Mouse (Mus musculus) spleen, adult 12 weeks (tissue): ENCODE results near the gene Sod3.

ENCODE experiments used
- DNase-seq: peaks from one replicate; pipeline ENCODE4 v3.0.0; 2022; ENCODE audit warnings: low spot score

Gene Sod3

GRCm38 (mm10) chr5:52363468-52364150, at the start of gene Sod3:
Gene Sod3 (plus strand): TSS chr5:52363791.
- no peak for DNase-seq

DNA sequence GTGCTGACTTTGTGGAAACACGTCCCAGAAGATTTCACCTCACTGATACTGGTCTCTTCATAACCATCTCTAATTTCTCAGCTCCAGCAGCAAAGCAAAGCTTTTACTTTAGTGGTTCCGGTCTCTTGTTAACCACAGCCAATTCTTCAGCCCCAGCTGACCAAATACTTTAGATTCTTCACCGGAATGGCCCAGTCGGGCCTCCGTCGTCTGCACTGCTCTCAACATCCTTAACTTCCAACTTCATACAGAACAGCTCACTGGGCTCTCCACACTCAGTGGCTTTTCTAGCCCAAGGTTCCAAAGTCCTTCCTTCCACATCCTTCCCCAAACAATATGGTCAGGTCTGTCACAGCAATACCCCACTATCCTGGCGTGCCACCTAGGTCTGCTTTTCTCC, 46.7 kb upstream of the Sod3 start:
- DNase-seq = no peak

DNA sequence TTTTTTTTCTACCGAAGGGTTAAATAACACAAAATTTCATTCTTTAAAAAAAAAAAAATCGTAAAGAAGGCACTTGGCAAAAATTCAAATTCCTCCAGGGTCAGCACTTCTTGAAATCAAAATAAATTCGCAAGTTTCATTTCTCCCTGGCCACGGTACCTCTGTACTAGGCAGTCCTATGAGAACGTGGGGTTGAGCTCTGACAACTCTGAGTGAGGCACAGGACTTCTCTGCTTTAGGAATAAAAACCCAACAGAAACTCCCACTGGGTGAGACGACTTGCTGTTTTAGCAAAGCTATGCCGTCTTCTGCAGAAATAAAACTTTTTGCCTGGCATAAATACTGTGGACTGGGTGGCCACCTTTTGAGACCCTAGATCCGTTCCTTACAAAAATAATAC, 44.1 kb upstream of the Sod3 start:
- DNase-seq = no peak

DNA sequence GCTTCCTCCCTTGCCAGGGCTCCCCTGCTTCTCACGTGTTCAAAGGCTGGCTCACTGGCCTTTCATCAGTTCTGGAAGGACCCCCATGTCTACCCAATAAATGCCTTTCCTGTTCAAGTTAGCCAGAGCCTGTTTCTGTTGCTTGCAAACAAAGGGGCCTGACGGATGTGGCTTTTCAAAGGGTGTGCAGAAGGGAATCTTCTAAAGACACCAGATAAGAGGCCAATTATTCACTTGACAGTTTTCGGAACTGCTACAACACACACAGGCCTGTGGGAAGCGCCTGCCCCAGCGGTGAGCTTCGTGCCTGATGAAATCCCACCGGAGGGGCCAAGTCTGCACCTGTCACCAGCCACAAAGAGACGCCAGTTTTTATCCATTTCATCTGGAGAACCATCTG, 31.5 kb upstream of the Sod3 start:
- DNase-seq = no peak

DNA sequence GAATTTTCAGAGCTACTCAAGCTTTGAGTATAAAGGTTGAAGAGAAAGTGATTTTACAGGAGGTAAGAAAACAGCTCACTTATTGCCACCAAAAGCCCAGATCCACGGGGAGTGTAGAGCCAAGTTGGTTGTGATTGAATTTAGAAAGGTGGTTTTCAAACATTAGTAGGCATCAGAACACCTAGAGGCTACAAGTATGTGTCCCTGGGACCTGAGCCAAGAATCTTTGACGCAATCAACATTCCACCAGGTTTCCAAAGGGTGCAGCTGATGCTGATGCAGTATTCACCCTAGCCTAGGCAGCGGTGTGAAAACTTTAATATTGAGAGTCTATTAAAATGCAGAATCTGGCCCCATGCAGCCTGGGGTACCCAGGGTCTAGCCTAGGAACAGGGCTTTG, 28.0 kb upstream of the Sod3 start:
- DNase-seq = no peak

- no peak for DNase-seq
These were observed 24.5 kb upstream of the Sod3 start for GRCm38 (mm10) chr5:52339134-52339533.

- DNase-seq = no peak
These were observed 16.7 kb upstream of the Sod3 start for GRCm38 (mm10) chr5:52346890-52347289.

- DNase-seq = no peak
These were observed 13.1 kb upstream of the Sod3 start for GRCm38 (mm10) chr5:52350451-52350850.

GRCm38 (mm10) chr5:52351561-52351960, 12.0 kb upstream of the Sod3 start:
- DNase-seq = no peak

DNA sequence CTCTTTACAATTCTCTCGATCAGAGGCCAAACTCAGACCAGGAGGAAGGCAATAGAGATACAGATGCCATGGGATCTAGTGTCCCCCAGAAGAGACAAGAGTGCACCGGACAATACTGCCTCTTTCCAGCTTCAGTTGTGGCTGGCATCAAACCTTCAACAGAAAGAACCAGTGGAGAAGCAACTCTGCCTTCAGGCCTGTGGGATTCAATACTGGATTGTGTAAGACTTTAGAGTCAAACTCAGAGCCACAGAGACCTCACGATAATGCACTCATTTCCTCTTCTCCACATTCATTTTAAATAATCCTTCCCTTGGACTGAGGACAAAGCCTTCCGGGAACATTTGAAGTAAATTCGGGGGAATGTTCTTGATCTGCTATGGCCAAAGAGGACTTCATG, 10.9 kb upstream of the Sod3 start:
- no peak for DNase-seq

- no peak for DNase-seq
These were observed 9.2 kb upstream of the Sod3 start for GRCm38 (mm10) chr5:52354441-52354840.

GRCm38 (mm10) chr5:52355612-52356011, 8.0 kb upstream of the Sod3 start:
- DNase-seq = no peak

DNA sequence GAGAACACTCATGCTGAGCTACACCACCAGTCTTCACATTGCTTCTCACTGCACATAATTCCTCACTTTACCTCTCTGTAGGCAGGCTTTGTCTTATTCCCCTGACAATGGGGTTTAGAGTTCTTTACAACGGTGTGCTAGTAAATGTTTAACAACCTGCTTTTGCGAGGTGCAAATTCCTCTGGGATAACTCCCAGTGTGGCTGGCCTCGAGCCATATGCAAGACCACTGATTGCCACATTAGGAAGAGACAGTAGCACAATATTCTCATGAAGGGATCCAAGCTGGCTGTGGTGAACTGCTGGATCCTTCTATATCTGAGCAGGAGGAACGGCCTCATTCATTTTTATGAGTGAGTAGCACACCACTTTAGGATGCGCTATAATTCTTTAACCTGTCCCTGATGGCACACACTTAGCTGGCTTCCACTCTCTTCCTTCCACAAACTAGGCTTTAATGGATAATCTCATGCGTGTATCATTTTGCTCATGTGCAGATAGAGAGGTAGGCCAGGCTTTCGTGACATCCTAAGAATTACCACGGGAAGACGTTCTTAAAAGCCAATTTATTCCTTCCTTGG, 6.3 kb upstream of the Sod3 start:
- no peak for DNase-seq

DNA sequence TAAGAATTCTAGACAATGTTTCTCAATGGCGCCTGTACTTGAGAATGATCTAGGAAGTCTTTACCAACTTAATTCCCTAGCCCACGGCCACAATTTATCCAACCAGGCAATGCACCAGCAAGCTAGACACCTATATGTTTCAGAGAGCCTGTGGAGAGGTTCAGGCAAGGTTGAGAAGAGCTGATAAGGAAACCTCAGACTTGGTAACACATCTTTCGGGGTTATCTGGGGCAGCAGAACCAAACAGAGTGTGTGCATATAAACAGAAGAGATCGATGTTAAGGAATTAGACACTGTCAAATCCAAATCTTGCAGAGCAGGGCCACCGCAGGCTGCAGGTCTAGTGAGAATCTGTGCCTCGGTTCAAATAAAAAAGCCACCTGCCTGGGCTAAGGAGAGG, 5.5 kb upstream of the Sod3 start:
- no peak for DNase-seq

- no peak for DNase-seq
These were observed 3.1 kb upstream of the Sod3 start for GRCm38 (mm10) chr5:52360286-52361049.

- DNase-seq = no peak
These were observed 669 bp upstream of the Sod3 start for GRCm38 (mm10) chr5:52362776-52363467.

- no peak for DNase-seq
These were observed 930 bp downstream of the Sod3 start for GRCm38 (mm10) chr5:52364521-52364920.

DNA sequence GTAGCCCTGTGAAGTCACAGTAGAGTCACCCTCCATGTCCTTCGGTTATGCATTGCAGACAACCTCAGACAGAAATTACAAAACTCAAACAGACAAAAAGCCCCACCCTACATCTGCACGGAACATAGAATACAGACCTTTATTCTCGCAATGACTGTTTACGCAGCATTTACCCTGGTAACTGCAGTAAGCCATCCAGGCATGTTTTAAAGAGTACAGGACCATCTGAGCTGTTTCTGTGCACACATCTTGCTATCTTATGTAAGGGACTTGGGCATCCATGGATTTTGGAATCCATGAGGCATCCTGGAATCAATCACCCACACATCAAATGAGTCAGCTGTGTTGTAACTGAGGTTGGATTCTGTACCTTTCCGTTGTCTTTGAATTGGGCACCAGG, 2.3 kb downstream of the Sod3 start:
- DNase-seq = no peak

DNA sequence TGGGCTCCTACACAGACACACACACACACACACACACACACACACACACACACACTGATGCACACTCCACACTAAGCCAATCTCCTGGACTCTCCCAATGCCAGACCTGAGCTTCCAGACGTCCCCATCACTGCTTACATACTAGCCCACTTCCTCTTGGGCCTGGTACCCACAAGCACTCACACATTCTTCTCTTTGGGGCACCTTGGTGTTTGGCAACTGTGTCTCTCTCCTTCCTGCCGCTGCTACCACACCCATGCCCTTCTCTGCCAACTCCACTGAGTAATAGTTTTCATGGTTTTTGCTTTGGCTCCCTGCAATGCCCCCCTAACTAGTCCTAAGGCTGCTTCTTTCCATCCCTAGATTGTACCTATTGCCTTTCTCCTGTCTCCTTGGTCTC, 3.1 kb downstream of the Sod3 start:
- no peak for DNase-seq

DNA sequence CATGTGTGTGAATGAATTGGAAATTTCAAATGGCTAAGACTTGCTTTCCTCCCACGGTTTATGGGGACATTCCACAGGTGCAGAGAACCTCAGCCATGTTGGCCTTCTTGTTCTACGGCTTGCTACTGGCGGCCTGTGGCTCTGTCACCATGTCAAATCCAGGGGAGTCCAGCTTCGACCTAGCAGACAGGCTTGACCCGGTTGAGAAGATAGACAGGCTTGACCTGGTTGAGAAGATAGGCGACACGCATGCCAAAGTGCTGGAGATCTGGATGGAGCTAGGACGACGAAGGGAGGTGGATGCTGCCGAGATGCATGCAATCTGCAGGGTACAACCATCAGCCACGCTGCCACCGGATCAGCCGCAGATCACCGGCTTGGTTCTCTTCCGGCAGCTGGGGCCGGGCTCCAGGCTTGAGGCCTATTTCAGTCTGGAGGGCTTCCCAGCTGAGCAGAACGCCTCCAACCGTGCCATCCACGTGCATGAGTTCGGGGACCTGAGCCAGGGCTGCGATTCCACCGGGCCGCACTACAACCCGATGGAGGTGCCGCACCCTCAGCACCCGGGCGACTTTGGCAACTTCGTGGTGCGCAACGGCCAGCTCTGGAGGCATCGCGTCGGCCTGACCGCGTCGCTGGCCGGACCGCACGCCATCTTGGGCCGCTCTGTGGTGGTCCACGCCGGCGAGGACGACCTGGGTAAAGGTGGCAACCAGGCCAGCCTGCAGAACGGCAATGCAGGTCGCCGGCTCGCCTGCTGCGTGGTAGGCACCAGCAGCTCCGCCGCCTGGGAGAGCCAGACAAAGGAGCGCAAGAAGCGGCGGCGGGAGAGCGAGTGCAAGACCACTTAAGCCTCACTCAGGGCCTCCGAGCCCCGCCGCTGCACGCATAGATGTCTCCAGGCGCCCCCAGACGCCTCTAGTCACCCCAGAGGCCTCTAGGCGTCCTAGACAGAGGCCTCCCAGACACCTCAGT, 4.6 kb downstream of the Sod3 start:
- DNase-seq = no peak

GRCm38 (mm10) chr5:52370901-52371300, 7.3 kb downstream of the Sod3 start:
- no peak for DNase-seq

DNA sequence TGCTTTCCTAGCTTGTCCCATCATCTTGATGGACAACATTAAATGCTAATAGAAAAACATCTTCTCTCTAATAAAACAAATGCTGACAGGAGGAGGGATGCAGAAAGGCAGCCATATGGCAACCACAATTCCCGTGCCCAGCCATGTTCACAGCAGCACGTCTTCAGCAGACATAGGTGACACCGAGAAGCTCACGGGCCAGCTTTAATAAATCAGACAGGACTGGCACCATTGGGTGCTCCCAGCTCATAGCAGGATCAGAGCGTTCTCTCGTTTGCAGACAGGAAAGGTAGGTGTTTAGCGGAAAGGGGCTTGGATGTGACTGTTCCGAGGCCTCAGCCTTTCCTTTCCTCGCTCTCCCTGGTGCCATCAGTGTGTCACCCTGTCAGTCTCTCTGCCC, 12.3 kb downstream of the Sod3 start:
- DNase-seq = no peak
